Mouse (Mus musculus) thymus, postnatal 36 days (tissue): Measurements from ENCODE around the gene Itsn1.
A peak's percentile ranks its signal among the peaks of the same experiment; 100 is the strongest.

Source experiments
- DNase-seq, 2 experiments: peaks; one replicate each; pipeline ENCODE4 v3.0.0; 2022; ENCODE audit warnings: mixed read lengths in 2 of 2

Itsn1 gene

GRCm38 (mm10) chr16:91848906-91849603 lies 120.0 kb downstream of the Itsn1 start:
- DNase-seq = no peak

GRCm38 (mm10) chr16:91850175-91850574 lies 121.1 kb downstream of the Itsn1 start:
- no peak for DNase-seq

GRCm38 (mm10) chr16:91851456-91852231 lies 122.6 kb downstream of the Itsn1 start:
- DNase-seq = no peak

GRCm38 (mm10) chr16:91852753-91853152 lies 123.7 kb downstream of the Itsn1 start:
- no peak for DNase-seq

- DNase-seq = no peak
Observed at GRCm38 (mm10) chr16:91853223-91853622, 124.1 kb downstream of the Itsn1 start.

- no peak for DNase-seq
Observed at GRCm38 (mm10) chr16:91858695-91859094, 129.6 kb downstream of the Itsn1 start.

GRCm38 (mm10) chr16:91859203-91859602 lies 130.1 kb downstream of the Itsn1 start:
- DNase-seq = no peak

- no peak for DNase-seq
Observed at GRCm38 (mm10) chr16:91859958-91860357, 130.9 kb downstream of the Itsn1 start.

- no peak for DNase-seq
Observed at GRCm38 (mm10) chr16:91860471-91861125, 131.5 kb downstream of the Itsn1 start.

GRCm38 (mm10) chr16:91861784-91862371 lies 132.8 kb downstream of the Itsn1 start:
- DNase-seq = no peak

GRCm38 (mm10) chr16:91862836-91863235 lies 133.8 kb downstream of the Itsn1 start:
- no peak for DNase-seq

- DNase-seq = no peak
Observed at GRCm38 (mm10) chr16:91864646-91865332, 135.7 kb downstream of the Itsn1 start.

GRCm38 (mm10) chr16:91865570-91866257 lies 136.6 kb downstream of the Itsn1 start:
- no peak for DNase-seq

GRCm38 (mm10) chr16:91866258-91866634 lies 137.2 kb downstream of the Itsn1 start:
- DNase-seq = no peak

- no peak for DNase-seq
Observed at GRCm38 (mm10) chr16:91867672-91868071, 138.6 kb downstream of the Itsn1 start.

- peak; percentile 7 to 24 for DNase-seq
Observed at GRCm38 (mm10) chr16:91868943-91869911, 140.1 kb downstream of the Itsn1 start.

- no peak for DNase-seq
Observed at GRCm38 (mm10) chr16:91870158-91870582, 141.1 kb downstream of the Itsn1 start.

GRCm38 (mm10) chr16:91871188-91871587 lies 142.1 kb downstream of the Itsn1 start:
- no peak for DNase-seq

GRCm38 (mm10) chr16:91873695-91874094 lies 144.6 kb downstream of the Itsn1 start:
- DNase-seq = no peak

GRCm38 (mm10) chr16:91875567-91876344 lies 146.7 kb downstream of the Itsn1 start:
- no peak for DNase-seq
